Mouse (Mus musculus): Measurements from ENCODE around the gene Gstp3. TPM values are rescaled to one million over a fixed set of nuclear protein-coding genes. Genes with fewer than 3 reads are reported as not detected.
"Not testable (repeated sequence)": the region's sequence is repeated elsewhere in the genome, so short reads cannot be mapped to it uniquely, and the experiment has no call there.

Gstp3 gene
- polyA plus RNA-seq, 1 experiment, result 2.3 TPM

- 85% methylated on average over 6 of the region's 6 CpGs for WGBS
- Histone ChIP-seq H3K36me3 (ENCODE audit: control insufficient read depth, insufficient read depth, low read length) (no peaks in the 10 kb centered on the region), H3K27me3 (replicated peaks; ENCODE audit: control insufficient read depth, insufficient read depth, low read length) (no peaks in the 10 kb centered on the region), H3K4me1 (ENCODE audit: control insufficient read depth, insufficient read depth, low read length) (peaks cover 5% of the 10 kb centered on the region; the same call in 1 of the 2 replicates), H3K27ac (ENCODE audit: insufficient read depth, low read depth, low read length) (0 out of 2 replicates have a peak overlapping the region, but pooled peaks have one; percentile 1), H3K4me3 (ENCODE audit: insufficient read depth, low read depth, low read length) (no peak overlapping the region)
- no peak for TF ChIP-seq CTCF (conservative IDR thresholded peaks at IDR 0.05; ENCODE audit: insufficient read depth, insufficient read length, low read depth, low read length)
- no peak for TF ChIP-seq POLR2A (IDR thresholded peaks at IDR 0.05; ENCODE audit: low read depth, low read length)
- no peak for DNase-seq
Measured at GRCm38 (mm10) chr19:4060899-4061465, 1.6 kb upstream of the Gstp3 start.

GRCm38 (mm10) chr19:4060044-4060898 is 902 bp upstream of the Gstp3 start:
- peaks cover 12% of the 10 kb centered on the region; the same call in 1 of the 2 replicates for H3K4me1 ChIP-seq (ENCODE audit: control insufficient read depth, insufficient read depth, low read length)
- H3K27me3 ChIP-seq (replicated peaks; ENCODE audit: control insufficient read depth, insufficient read depth, low read length); H3K36me3 ChIP-seq (ENCODE audit: control insufficient read depth, insufficient read depth, low read length); H3K4me3 ChIP-seq (ENCODE audit: insufficient read depth, low read depth, low read length); DNase-seq; H3K27ac ChIP-seq (ENCODE audit: insufficient read depth, low read depth, low read length): not testable (repeated sequence)
- TF ChIP-seq CTCF (conservative IDR thresholded peaks at IDR 0.05; ENCODE audit: insufficient read depth, insufficient read length, low read depth, low read length), result peak; percentile 24; the same call in 1 of the 2 replicates
- 76% methylated on average over 8 of the region's 8 CpGs for WGBS

- H3K4me1 ChIP-seq (ENCODE audit: control insufficient read depth, insufficient read depth, low read length), result peaks cover 12% of the 10 kb centered on the region; the same call in 1 of the 2 replicates
- TF ChIP-seq POLR2A (IDR thresholded peaks at IDR 0.05; ENCODE audit: low read depth, low read length), result no peak
- TF ChIP-seq CTCF (conservative IDR thresholded peaks at IDR 0.05; ENCODE audit: insufficient read depth, insufficient read length, low read depth, low read length), result no peak
Measured at GRCm38 (mm10) chr19:4058581-4058980, 788 bp downstream of the Gstp3 start.

GRCm38 (mm10) chr19:4057962-4058361 is 1.4 kb downstream of the Gstp3 start:
- H3K27me3 ChIP-seq (replicated peaks; ENCODE audit: control insufficient read depth, insufficient read depth, low read length), result no peaks in the 10 kb centered on the region
- H3K4me3 ChIP-seq (ENCODE audit: insufficient read depth, low read depth, low read length), result no peak overlapping the region
- no peaks in the 10 kb centered on the region for H3K36me3 ChIP-seq (ENCODE audit: control insufficient read depth, insufficient read depth, low read length)
- H3K27ac ChIP-seq (ENCODE audit: insufficient read depth, low read depth, low read length), result no peak overlapping the region
- WGBS, result 96% methylated on average over 7 of the region's 7 CpGs
- no peak for DNase-seq
- TF ChIP-seq CTCF (conservative IDR thresholded peaks at IDR 0.05; ENCODE audit: insufficient read depth, insufficient read length, low read depth, low read length) (no peak), POLR2A (IDR thresholded peaks at IDR 0.05; ENCODE audit: low read depth, low read length) (no peak)
- peaks cover 12% of the 10 kb centered on the region; the same call in 1 of the 2 replicates for H3K4me1 ChIP-seq (ENCODE audit: control insufficient read depth, insufficient read depth, low read length)

More at GRCm38 (mm10) chr19:4058581-4058980, 788 bp downstream of the Gstp3 start:
- Histone ChIP-seq H3K27ac (ENCODE audit: insufficient read depth, low read depth, low read length) (no peak overlapping the region), H3K27me3 (replicated peaks; ENCODE audit: control insufficient read depth, insufficient read depth, low read length) (no peaks in the 10 kb centered on the region), H3K36me3 (ENCODE audit: control insufficient read depth, insufficient read depth, low read length) (no peaks in the 10 kb centered on the region), H3K4me3 (ENCODE audit: insufficient read depth, low read depth, low read length) (no peak overlapping the region)
- WGBS, result 90% methylated on average over 5 of the region's 5 CpGs
- no peak for DNase-seq

- no peaks in the 10 kb centered on the region for H3K27me3 ChIP-seq (replicated peaks; ENCODE audit: control insufficient read depth, insufficient read depth, low read length)
- H3K4me1 ChIP-seq (ENCODE audit: control insufficient read depth, insufficient read depth, low read length), result peaks cover 12% of the 10 kb centered on the region; the same call in 1 of the 2 replicates
- no peak overlapping the region for H3K27ac ChIP-seq (ENCODE audit: insufficient read depth, low read depth, low read length)
- DNase-seq, result no peak
- no peak overlapping the region for H3K4me3 ChIP-seq (ENCODE audit: insufficient read depth, low read depth, low read length)
- TF ChIP-seq CTCF (conservative IDR thresholded peaks at IDR 0.05; ENCODE audit: insufficient read depth, insufficient read length, low read depth, low read length) (no peak), POLR2A (IDR thresholded peaks at IDR 0.05; ENCODE audit: low read depth, low read length) (no peak)
- WGBS, result 88% methylated on average over 13 of the region's 13 CpGs
- H3K36me3 ChIP-seq (ENCODE audit: control insufficient read depth, insufficient read depth, low read length), result no peaks in the 10 kb centered on the region
Measured at GRCm38 (mm10) chr19:4057389-4057788, 2.0 kb downstream of the Gstp3 start.

GRCm38 (mm10) chr19:4056727-4057126 is 2.6 kb downstream of the Gstp3 start:
- H3K27ac ChIP-seq (ENCODE audit: insufficient read depth, low read depth, low read length), result peak overlapping the region; percentile 82
- H3K36me3 ChIP-seq (ENCODE audit: control insufficient read depth, insufficient read depth, low read length), result no peaks in the 10 kb centered on the region
- H3K4me1 ChIP-seq (ENCODE audit: control insufficient read depth, insufficient read depth, low read length), result peaks cover 12% of the 10 kb centered on the region; the same call in 1 of the 2 replicates
- no peak overlapping the region for H3K4me3 ChIP-seq (ENCODE audit: insufficient read depth, low read depth, low read length)
- no peaks in the 10 kb centered on the region for H3K27me3 ChIP-seq (replicated peaks; ENCODE audit: control insufficient read depth, insufficient read depth, low read length)
- WGBS, result 57% methylated on average over 4 of the region's 4 CpGs
- DNase-seq, result no peak
- TF ChIP-seq CTCF (conservative IDR thresholded peaks at IDR 0.05; ENCODE audit: insufficient read depth, insufficient read length, low read depth, low read length) (no peak), POLR2A (IDR thresholded peaks at IDR 0.05; ENCODE audit: low read depth, low read length) (no peak)

All from kidney, adult 2 months (tissue).